Mouse (Mus musculus) kidney, postnatal 0 days (tissue): ENCODE results near the gene Gpc4. TPM values are rescaled to one million over a fixed set of nuclear protein-coding genes. Genes with fewer than 3 reads are reported as not detected.

Experiments used
- ATAC-seq: fragments of 200-750 bp; cut with Nextera tagmentation; replicated peaks from 2 replicates; pipeline ENCODE4 v1.8.0; 2017; ENCODE audit warnings: low read depth, moderate number of reproducible peaks, moderate TSS enrichment, moderate library complexity; ENCODE audit not compliant: low FRiP score
- DNase-seq: peaks from one replicate; pipeline ENCODE4 v3.0.0-alpha.2; 2016; ENCODE audit warnings: low spot score
- H3K27ac ChIP-seq: fragments of 300-500 bp; sonication (generic); 2 replicates; pipeline ENCODE4 v1.5.1; 2014; ENCODE audit warnings: mild to moderate bottlenecking
- H3K27me3 ChIP-seq: fragments of 300-500 bp; sonication (generic); 2 replicates; pipeline ENCODE4 v1.6.1; 2014; ENCODE audit warnings: low read length, mixed read lengths; ENCODE audit not compliant: insufficient read depth
- H3K36me3 ChIP-seq: fragments of 300-500 bp; sonication (generic); 2 replicates; pipeline ENCODE4 v1.6.1; 2014; ENCODE audit warnings: low read length, mixed read lengths; ENCODE audit not compliant: insufficient read depth
- H3K4me1 ChIP-seq: fragments of 300-500 bp; sonication (generic); replicated peaks from 2 replicates; pipeline ENCODE4 v1.6.1; 2014; ENCODE audit warnings: antibody characterized with exemption, low read length, mixed read lengths; ENCODE audit not compliant: insufficient read depth
- H3K4me2 ChIP-seq: fragments of 300-500 bp; sonication (generic); 2 replicates; pipeline ENCODE4 v1.6.1; 2014; ENCODE audit warnings: mild to moderate bottlenecking, low read length, moderate library complexity, mixed read lengths
- H3K4me3 ChIP-seq: fragments of 300-500 bp; sonication (generic); replicated peaks from 2 replicates; pipeline ENCODE4 v1.5.1; 2014; ENCODE audit warnings: low read depth, low read length
- H3K9ac ChIP-seq: fragments of 300-500 bp; sonication (generic); 2 replicates; pipeline ENCODE4 v1.6.1; 2014; ENCODE audit warnings: low read depth, low read length
- H3K9me3 ChIP-seq: fragments of 300-500 bp; sonication (generic); replicated peaks from 2 replicates; pipeline ENCODE4 v1.6.1; 2016; ENCODE audit warnings: low read length, inconsistent platforms, mixed read lengths
- CTCF ChIP-seq: IDR thresholded peaks from 2 replicates; pipeline ENCODE4 v1.5.1; 2016; ENCODE audit warnings: antibody characterized with exemption, low read depth, mild to moderate bottlenecking, moderate library complexity
- WGBS: fragments of 180-500 bp; shearing (Covaris S2); extraction: QIAGEN DNeasy Blood & Tissue Kit; methylation state at CpG from one replicate; pipeline ENCODE4 v1.1.7; 2014; 5-methylcytosine and 5-hydroxymethylcytosine counted together
- polyA plus RNA-seq: library from polyadenylated mRNA; unstranded; fragments of >200 nt; fragmentation: Nextera tagmentation; extraction: Ambion mirVana; gene quantifications from 2 replicates; pipeline ENCODE4 v1.2.1, GENCODE M21; 2015

Gpc4 gene
- polyA plus RNA-seq, 1 experiment from 2014 or later = 119 TPM

DNA sequence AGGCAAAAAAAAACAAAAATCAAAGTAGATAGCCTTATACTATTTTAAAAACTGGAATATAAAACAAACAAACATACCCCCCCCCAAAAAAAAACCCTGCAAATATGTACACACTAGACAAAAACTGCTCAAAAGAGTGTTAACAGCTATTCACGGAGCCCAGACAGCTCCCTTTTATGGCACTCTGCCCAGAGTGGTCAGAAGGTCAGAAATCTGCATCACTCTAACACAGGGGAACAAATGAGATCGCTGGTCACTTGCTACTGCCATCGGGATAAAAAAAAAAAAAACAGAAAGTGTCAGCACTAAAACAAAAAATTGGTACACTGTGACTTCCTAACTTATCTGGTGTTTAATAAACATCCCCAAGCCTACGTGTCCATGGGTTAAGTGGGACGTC is 113.0 kb downstream of the Gpc4 start:
- 55% methylated on average over 5 of the region's 5 CpGs for WGBS
- Histone ChIP-seq H3K4me1 (no peaks in the 10 kb centered on the region), H3K4me2 (no peak overlapping the region), H3K9ac (no peak overlapping the region), H3K4me3 (no peak overlapping the region), H3K9me3 (no peaks in the 10 kb centered on the region), H3K36me3 (no peaks in the 10 kb centered on the region), H3K27me3 (no peaks in the 10 kb centered on the region), H3K27ac (no peak overlapping the region)
- no peak for TF ChIP-seq CTCF
- DNase-seq (peak; percentile 14), ATAC-seq (no peak)

DNA sequence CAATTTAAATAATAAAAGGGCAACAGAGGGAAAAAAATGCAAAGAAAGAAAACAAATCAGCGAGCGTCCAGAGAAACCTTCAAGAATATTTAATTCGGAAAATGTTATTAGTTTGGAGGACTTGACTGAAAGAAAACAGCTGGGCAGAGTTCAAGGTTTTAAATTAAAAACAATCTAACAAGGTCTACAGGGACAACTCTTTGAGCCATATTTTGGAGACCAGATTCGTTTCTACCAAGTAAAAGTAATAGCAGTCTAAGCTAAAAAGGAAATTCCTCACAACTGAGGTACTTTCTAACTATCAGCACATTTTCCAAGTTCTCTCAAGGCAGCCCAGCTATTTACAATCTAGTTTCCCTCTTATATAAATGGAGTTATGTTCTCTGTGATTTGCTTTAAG is 114.1 kb downstream of the Gpc4 start:
- 53% methylated on average over 4 of the region's 4 CpGs for WGBS
- no peak overlapping the region for H3K4me2 ChIP-seq
- no peaks in the 10 kb centered on the region for H3K27me3 ChIP-seq
- H3K27ac ChIP-seq = no peak overlapping the region
- no peaks in the 10 kb centered on the region for H3K36me3 ChIP-seq
- ATAC-seq = no peak
- no peak for TF ChIP-seq CTCF
- H3K9ac ChIP-seq = no peak overlapping the region
- DNase-seq = peak; percentile 39
- H3K4me1 ChIP-seq = no peaks in the 10 kb centered on the region
- H3K4me3 ChIP-seq = no peak overlapping the region
- no peaks in the 10 kb centered on the region for H3K9me3 ChIP-seq

DNA sequence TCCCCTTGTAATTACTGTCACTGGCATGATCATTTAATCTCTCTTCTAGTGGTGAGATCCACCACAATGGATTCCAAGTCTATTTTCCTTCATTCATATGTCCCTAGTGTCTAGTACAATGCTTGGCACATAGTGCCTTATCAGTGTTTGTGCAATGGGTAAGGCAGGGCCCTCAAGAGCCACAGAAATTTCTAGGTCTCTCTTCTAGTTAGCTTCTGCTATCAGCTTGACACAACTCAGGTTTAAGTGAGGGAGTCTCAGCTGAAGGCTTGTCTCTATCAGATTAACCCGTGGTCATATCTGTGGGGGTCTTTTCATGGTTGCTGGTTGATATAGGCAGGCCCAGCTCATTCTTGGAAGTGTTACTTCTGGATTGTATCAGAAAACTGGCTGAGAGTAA is 125.2 kb downstream of the Gpc4 start:
- H3K36me3 ChIP-seq = no peaks in the 10 kb centered on the region
- no peak overlapping the region for H3K27ac ChIP-seq
- WGBS = 67% methylated on average over 1 of the region's 1 CpGs
- no peaks in the 10 kb centered on the region for H3K4me1 ChIP-seq
- TF ChIP-seq CTCF = no peak
- ATAC-seq (no peak), DNase-seq (no peak)
- no peaks in the 10 kb centered on the region for H3K9me3 ChIP-seq
- H3K27me3 ChIP-seq = no peaks in the 10 kb centered on the region
- H3K4me3 ChIP-seq = no peak overlapping the region
- H3K9ac ChIP-seq = no peak overlapping the region
- H3K4me2 ChIP-seq = no peak overlapping the region

DNA sequence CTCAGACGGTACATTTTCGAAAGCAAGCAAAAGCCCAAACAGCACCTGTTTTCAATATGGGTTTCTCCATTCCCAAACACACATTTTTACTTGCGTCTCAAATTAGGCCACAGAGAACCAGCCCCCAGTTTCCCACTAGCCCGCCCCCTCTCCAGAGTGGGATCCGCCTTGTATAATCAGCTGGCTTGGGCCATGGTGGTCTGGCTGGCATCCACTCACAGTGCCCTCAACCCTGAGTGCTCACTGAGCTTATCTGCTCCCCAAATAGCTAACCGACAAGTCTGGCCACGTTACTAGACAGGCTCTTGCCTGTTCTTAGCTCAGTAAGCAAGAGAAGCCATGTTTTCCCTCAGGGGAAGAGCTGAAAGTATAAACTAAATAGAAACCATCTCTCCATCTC is 134.9 kb downstream of the Gpc4 start:
- 80% methylated on average over 7 of the region's 7 CpGs for WGBS
- no peak for ATAC-seq
- TF ChIP-seq CTCF = no peak

DNA sequence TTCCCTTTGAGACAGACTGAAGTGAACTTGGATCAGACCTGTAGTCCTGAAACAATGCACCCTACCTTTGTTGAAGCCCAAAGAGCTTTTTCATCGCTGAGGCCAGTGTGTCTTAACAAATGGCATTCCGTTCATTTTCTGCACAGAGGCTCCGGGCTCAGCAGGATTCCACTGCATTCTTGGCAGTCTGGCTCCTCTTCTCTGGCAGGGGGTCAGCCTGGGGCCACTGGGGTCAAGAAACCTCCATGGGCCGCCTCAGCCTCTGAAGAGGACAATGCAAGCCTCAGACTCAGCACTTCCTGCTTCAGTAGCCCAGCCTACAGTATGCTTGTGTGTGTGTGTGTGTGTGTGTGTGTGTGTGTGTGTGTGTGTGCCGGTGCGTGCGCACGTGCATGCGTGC is 147.4 kb downstream of the Gpc4 start:
- no peak overlapping the region for H3K9ac ChIP-seq
- TF ChIP-seq CTCF = no peak
- H3K4me2 ChIP-seq = no peak overlapping the region
- WGBS = 73% methylated on average over 9 of the region's 9 CpGs
- no peaks in the 10 kb centered on the region for H3K4me1 ChIP-seq
- ATAC-seq (no peak), DNase-seq (no peak)
- H3K36me3 ChIP-seq = no peaks in the 10 kb centered on the region
- H3K27ac ChIP-seq = no peak overlapping the region
- no peak overlapping the region for H3K4me3 ChIP-seq
- no peaks in the 10 kb centered on the region for H3K27me3 ChIP-seq
- H3K9me3 ChIP-seq = no peaks in the 10 kb centered on the region

More for the DNA sequence above, 134.9 kb downstream of the Gpc4 start:
- no peak overlapping the region for H3K4me2 ChIP-seq
- DNase-seq = no peak
- no peaks in the 10 kb centered on the region for H3K36me3 ChIP-seq
- no peaks in the 10 kb centered on the region for H3K27me3 ChIP-seq
- H3K27ac ChIP-seq = no peak overlapping the region
- H3K4me3 ChIP-seq = no peak overlapping the region
- H3K9ac ChIP-seq = no peak overlapping the region
- no peaks in the 10 kb centered on the region for H3K4me1 ChIP-seq
- no peaks in the 10 kb centered on the region for H3K9me3 ChIP-seq

Other genes with a start within 250 kb of the Gpc4 start
- gene 1700080O16Rik, start 192.5 kb downstream of the Gpc4 start, polyA plus RNA-seq = not detected in 2 replicates